Mouse (Mus musculus): ENCODE data around the gene Lsm14b.

DNA sequence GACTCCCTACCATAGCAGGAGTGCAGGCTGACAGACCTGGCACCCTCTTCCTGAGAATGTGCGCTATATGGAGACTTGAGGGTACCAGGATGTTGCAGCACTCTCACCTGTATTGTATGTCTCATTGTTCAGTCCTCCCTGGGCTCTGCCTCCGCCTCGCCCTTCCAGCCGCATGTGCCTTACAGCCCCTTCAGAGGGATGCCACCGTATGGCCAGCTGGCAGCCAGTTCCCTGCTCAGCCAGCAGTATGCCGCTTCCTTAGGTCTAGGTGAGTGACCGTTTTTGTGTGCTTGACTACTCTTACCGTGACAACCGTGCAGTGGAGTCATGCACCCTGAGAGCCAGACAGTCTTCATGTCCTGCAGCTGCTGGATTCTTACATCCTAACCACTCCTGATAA lies 3.0 kb downstream of the Lsm14b start:
- no peak for TF ChIP-seq CTCF (conservative IDR thresholded peaks at IDR 0.05; ENCODE audit: low read length)
- TF ChIP-seq POU5F1 (IDR thresholded peaks at IDR 0.05; ENCODE audit: borderline replicate concordance, low read length): no peak
- no peak for TF ChIP-seq NANOG (IDR thresholded peaks at IDR 0.05; ENCODE audit: borderline replicate concordance, low read length)

All from E14TG2a.4 (cell line).